Mouse (Mus musculus): ENCODE measurements around the gene Rab11b.
A peak's percentile ranks its signal among the peaks of the same experiment; 100 is the strongest.

Rab11b gene

DNA sequence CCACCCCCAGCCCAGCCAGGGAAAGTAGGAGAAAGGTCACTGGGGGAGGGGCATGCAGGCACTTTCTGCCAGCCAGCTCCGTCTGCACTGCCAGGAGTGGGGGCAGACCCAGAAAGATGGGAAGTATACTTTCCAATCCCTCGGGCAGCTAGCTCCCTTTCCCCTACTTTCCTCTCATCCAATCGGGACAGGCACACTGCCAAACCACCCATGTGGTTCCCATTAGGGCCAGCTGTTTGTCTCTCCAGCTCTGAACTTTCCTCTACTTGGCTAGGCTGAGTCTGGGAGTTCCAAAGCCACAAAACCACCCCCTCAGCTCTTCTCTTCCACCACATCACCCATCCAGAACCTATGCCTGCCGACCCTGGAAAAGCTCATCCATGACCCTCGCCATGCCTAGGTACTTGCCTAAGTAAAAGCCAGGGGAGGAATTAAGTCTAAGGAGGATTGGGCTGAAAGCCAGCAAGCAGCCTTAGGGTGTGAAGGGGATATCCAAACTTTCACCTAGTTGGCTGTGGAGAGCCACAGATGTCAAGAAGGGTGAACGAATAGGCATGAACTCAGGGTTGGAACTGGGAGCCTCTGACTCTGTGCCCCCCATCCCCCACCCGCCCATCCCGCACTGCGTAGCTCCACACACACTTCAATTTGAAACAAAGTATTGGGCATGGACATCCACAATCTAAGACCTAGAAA, 19.1 kb upstream of the Rab11b start:
- Histone ChIP-seq H3K9me3 (ENCODE audit: low read length) (no peaks in the 10 kb centered on the region), H3K27me3 (ENCODE audit: insufficient read depth, low read length) (0 out of 2 replicates have a peak, but pooled peaks cover 3% of the 10 kb centered on the region), H3K4me1 (replicated peaks; ENCODE audit: low read depth, low read length) (peaks cover 46% of the 10 kb centered on the region), H3K36me3 (ENCODE audit: insufficient read depth, low read length) (peaks cover 52% of the 10 kb centered on the region), H3K4me3 (replicated peaks; ENCODE audit: low read length) (peak overlapping the region; percentile 8; the same call in 1 of the 2 replicates)
- no peak for TF ChIP-seq POU5F1 (IDR thresholded peaks at IDR 0.05; ENCODE audit: borderline replicate concordance, low read length)
- TF ChIP-seq CTCF (conservative IDR thresholded peaks at IDR 0.05; ENCODE audit: low read length): no peak
- no peak for TF ChIP-seq NANOG (IDR thresholded peaks at IDR 0.05; ENCODE audit: borderline replicate concordance, low read length)

GRCm38 (mm10) chr17:33775287-33775686, 15.0 kb upstream of the Rab11b start:
- no peaks in the 10 kb centered on the region for H3K27me3 ChIP-seq (ENCODE audit: insufficient read depth, low read length)
- H3K4me3 ChIP-seq (replicated peaks; ENCODE audit: low read length): no peak overlapping the region
- peaks cover 22% of the 10 kb centered on the region for H3K4me1 ChIP-seq (replicated peaks; ENCODE audit: low read depth, low read length)
- no peaks in the 10 kb centered on the region for H3K9me3 ChIP-seq (ENCODE audit: low read length)
- H3K36me3 ChIP-seq (ENCODE audit: insufficient read depth, low read length): peaks cover 55% of the 10 kb centered on the region
- TF ChIP-seq POU5F1 (IDR thresholded peaks at IDR 0.05; ENCODE audit: borderline replicate concordance, low read length) (no peak), CTCF (conservative IDR thresholded peaks at IDR 0.05; ENCODE audit: low read length) (no peak), NANOG (IDR thresholded peaks at IDR 0.05; ENCODE audit: borderline replicate concordance, low read length) (no peak)

DNA sequence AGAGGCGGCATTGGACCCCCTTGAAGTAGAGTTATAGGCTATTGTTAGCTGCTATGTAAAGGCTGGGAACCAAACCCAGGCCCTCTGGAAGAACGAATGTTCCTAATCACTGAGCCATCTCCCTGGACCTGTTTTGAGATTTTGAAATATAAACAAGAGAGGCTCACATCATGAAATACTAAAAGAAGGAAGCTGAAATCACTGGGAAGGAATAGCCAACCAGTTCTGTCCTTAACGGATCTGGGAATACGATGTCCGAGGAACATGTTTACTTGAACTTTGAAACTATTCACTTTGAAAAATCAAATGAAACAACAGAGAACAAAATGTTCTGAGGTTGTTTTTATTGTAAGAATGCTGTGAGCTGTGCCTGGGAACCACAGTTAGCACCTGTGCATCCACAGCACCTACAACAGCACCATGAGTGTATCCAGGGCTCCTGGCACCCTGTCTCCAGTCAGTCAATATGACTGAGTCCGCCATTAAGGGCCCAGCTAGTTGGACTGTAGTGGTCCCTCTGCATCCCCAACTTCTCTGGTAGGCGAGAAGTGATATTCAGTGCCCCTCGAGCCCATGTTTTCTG, 14.3 kb upstream of the Rab11b start:
- Histone ChIP-seq H3K36me3 (ENCODE audit: insufficient read depth, low read length) (peaks cover 55% of the 10 kb centered on the region), H3K27me3 (ENCODE audit: insufficient read depth, low read length) (no peaks in the 10 kb centered on the region), H3K4me3 (replicated peaks; ENCODE audit: low read length) (no peak overlapping the region), H3K9me3 (ENCODE audit: low read length) (no peaks in the 10 kb centered on the region), H3K4me1 (replicated peaks; ENCODE audit: low read depth, low read length) (peaks cover 16% of the 10 kb centered on the region)
- TF ChIP-seq POU5F1 (IDR thresholded peaks at IDR 0.05; ENCODE audit: borderline replicate concordance, low read length) (no peak), CTCF (conservative IDR thresholded peaks at IDR 0.05; ENCODE audit: low read length) (no peak), NANOG (IDR thresholded peaks at IDR 0.05; ENCODE audit: borderline replicate concordance, low read length) (no peak)

DNA sequence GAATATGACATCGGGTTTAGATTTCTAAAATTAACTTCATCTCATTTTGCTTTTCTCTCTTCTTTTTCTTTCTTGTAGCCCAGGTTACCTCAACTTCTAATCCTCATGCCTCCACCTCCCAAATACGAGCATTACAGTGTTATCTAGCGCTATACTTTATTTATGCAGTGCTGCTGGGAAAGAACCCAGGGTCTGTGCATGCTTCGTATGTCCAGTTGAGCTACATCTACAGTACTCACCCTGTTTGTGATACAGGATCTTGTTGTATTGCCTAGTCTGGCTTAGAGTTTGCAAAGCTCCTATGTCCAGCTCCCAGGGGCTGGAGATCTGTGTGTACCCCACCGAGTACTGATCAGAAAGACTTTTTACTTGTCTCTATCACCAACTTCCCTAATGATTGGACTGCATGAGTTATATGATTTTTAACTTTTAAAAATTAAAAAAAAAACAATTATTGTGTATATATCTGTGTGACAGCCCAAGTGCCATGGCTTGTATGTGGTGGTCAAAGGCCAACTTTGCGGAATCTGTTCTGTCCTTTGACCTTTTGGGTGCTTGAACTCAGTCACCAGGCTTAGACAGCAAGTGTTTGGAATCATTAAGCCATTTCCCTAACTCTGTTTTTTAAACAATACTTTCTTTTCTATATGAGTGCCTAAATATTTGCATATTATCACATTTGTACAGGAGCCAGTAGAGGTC, 13.7 kb upstream of the Rab11b start:
- Histone ChIP-seq H3K4me1 (replicated peaks; ENCODE audit: low read depth, low read length) (peaks cover 9% of the 10 kb centered on the region), H3K36me3 (ENCODE audit: insufficient read depth, low read length) (peaks cover 49% of the 10 kb centered on the region), H3K4me3 (replicated peaks; ENCODE audit: low read length) (no peak overlapping the region), H3K9me3 (ENCODE audit: low read length) (no peaks in the 10 kb centered on the region), H3K27me3 (ENCODE audit: insufficient read depth, low read length) (no peaks in the 10 kb centered on the region)
- TF ChIP-seq POU5F1 (IDR thresholded peaks at IDR 0.05; ENCODE audit: borderline replicate concordance, low read length) (no peak), CTCF (conservative IDR thresholded peaks at IDR 0.05; ENCODE audit: low read length) (no peak), NANOG (IDR thresholded peaks at IDR 0.05; ENCODE audit: borderline replicate concordance, low read length) (no peak)

GRCm38 (mm10) chr17:33773426-33773825, 13.1 kb upstream of the Rab11b start:
- Histone ChIP-seq H3K27me3 (ENCODE audit: insufficient read depth, low read length) (no peaks in the 10 kb centered on the region), H3K9me3 (ENCODE audit: low read length) (no peaks in the 10 kb centered on the region), H3K4me1 (replicated peaks; ENCODE audit: low read depth, low read length) (peaks cover 3% of the 10 kb centered on the region), H3K36me3 (ENCODE audit: insufficient read depth, low read length) (peaks cover 43% of the 10 kb centered on the region), H3K4me3 (replicated peaks; ENCODE audit: low read length) (no peak overlapping the region)
- TF ChIP-seq CTCF (conservative IDR thresholded peaks at IDR 0.05; ENCODE audit: low read length) (no peak), NANOG (IDR thresholded peaks at IDR 0.05; ENCODE audit: borderline replicate concordance, low read length) (no peak), POU5F1 (IDR thresholded peaks at IDR 0.05; ENCODE audit: borderline replicate concordance, low read length) (no peak)

GRCm38 (mm10) chr17:33771617-33772016, 11.3 kb upstream of the Rab11b start:
- Histone ChIP-seq H3K27me3 (ENCODE audit: insufficient read depth, low read length) (no peaks in the 10 kb centered on the region), H3K4me1 (replicated peaks; ENCODE audit: low read depth, low read length) (no peaks in the 10 kb centered on the region), H3K9me3 (ENCODE audit: low read length) (no peaks in the 10 kb centered on the region), H3K36me3 (ENCODE audit: insufficient read depth, low read length) (peaks cover 25% of the 10 kb centered on the region), H3K4me3 (replicated peaks; ENCODE audit: low read length) (no peak overlapping the region)
- TF ChIP-seq NANOG (IDR thresholded peaks at IDR 0.05; ENCODE audit: borderline replicate concordance, low read length) (no peak), POU5F1 (IDR thresholded peaks at IDR 0.05; ENCODE audit: borderline replicate concordance, low read length) (no peak), CTCF (conservative IDR thresholded peaks at IDR 0.05; ENCODE audit: low read length) (no peak)

GRCm38 (mm10) chr17:33766389-33766788, 6.1 kb upstream of the Rab11b start:
- no peaks in the 10 kb centered on the region for H3K36me3 ChIP-seq (ENCODE audit: insufficient read depth, low read length)
- H3K4me1 ChIP-seq (replicated peaks; ENCODE audit: low read depth, low read length): peaks cover 5% of the 10 kb centered on the region
- H3K27me3 ChIP-seq (ENCODE audit: insufficient read depth, low read length): no peaks in the 10 kb centered on the region
- TF ChIP-seq CTCF (conservative IDR thresholded peaks at IDR 0.05; ENCODE audit: low read length) (no peak), POU5F1 (IDR thresholded peaks at IDR 0.05; ENCODE audit: borderline replicate concordance, low read length) (no peak), NANOG (IDR thresholded peaks at IDR 0.05; ENCODE audit: borderline replicate concordance, low read length) (no peak)
- H3K9me3 ChIP-seq (ENCODE audit: low read length): peaks cover 9% of the 10 kb centered on the region; the same call in 1 of the 2 replicates
- no peak overlapping the region for H3K4me3 ChIP-seq (replicated peaks; ENCODE audit: low read length)

DNA sequence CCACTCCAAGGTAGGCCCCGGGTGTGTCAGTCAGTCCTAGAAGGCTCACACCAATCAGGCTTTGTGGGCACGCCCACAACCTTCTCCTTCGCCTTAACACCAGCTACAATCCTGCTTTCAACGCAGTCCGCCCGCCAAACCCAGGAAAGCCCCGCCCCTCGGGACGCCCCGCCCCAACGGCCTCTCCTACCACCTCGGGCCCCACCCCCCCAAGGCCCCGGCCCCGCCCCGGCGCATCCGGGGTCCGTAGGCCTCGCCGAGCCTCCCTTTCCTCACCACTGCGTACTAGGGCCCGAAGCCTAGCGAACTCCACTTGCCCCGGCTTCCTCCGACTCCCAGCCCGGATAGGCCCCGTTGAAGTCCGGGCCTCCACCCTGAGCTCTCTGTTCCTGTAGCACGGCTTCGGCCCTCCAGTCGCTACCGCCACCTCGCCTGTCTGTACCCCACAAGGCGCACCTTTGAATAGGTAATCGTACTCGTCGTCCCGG, 519 bp downstream of the Rab11b start:
- H3K9me3 ChIP-seq (ENCODE audit: low read length): peaks cover 6% of the 10 kb centered on the region; the same call in 1 of the 2 replicates
- peaks cover 40% of the 10 kb centered on the region for H3K36me3 ChIP-seq (ENCODE audit: insufficient read depth, low read length)
- peak overlapping the region; percentile 91 for H3K4me3 ChIP-seq (replicated peaks; ENCODE audit: low read length)
- no peaks in the 10 kb centered on the region for H3K27me3 ChIP-seq (ENCODE audit: insufficient read depth, low read length)
- peaks cover 56% of the 10 kb centered on the region for H3K4me1 ChIP-seq (replicated peaks; ENCODE audit: low read depth, low read length)
- no peak for TF ChIP-seq POU5F1 (IDR thresholded peaks at IDR 0.05; ENCODE audit: borderline replicate concordance, low read length)
- TF ChIP-seq NANOG (IDR thresholded peaks at IDR 0.05; ENCODE audit: borderline replicate concordance, low read length): no peak
- TF ChIP-seq CTCF (conservative IDR thresholded peaks at IDR 0.05; ENCODE audit: low read length): no peak

Measured in E14TG2a.4 (cell line).